Mouse (Mus musculus) left cerebral cortex, adult 9 months (tissue): ENCODE data around the gene Hist1h4d.
"Not testable (repeated sequence)": the region's sequence is repeated elsewhere in the genome, so short reads cannot be mapped to it uniquely, and the experiment has no call there.

Experiments used
- DNase-seq, 2 experiments: peaks; one replicate each; pipeline ENCODE4 v3.0.0; 2022; ENCODE audit warnings: low spot score in 2 of 2

The Hist1h4d gene

GRCm38 (mm10) chr13:23551146-23551834 is 30.1 kb upstream of the Hist1h4d start, which contains the start of gene Hist1h4f:
Gene Hist1h4f, minus strand, starts transcription at chr13:23551648.
- peak; percentile 89 to 96 for DNase-seq

GRCm38 (mm10) chr13:23551931-23552914 is 29.2 kb upstream of the Hist1h4d start:
- DNase-seq: no peak

GRCm38 (mm10) chr13:23552962-23553361 is 28.4 kb upstream of the Hist1h4d start, which contains the start of gene Hist1h1d:
Gene Hist1h1d, plus strand, starts transcription at chr13:23553262.
- DNase-seq: no peak

GRCm38 (mm10) chr13:23554393-23554792 is 27.0 kb upstream of the Hist1h4d start:
- no peak for DNase-seq

GRCm38 (mm10) chr13:23554925-23555838 is 26.2 kb upstream of the Hist1h4d start:
- DNase-seq: peak; percentile 62 to 82

GRCm38 (mm10) chr13:23555839-23556416 is 25.5 kb upstream of the Hist1h4d start:
- peak; percentile 80 to 81 for DNase-seq

GRCm38 (mm10) chr13:23556906-23557305 is 24.5 kb upstream of the Hist1h4d start:
- DNase-seq: no peak

GRCm38 (mm10) chr13:23560699-23561098 is 20.7 kb upstream of the Hist1h4d start:
- not testable (repeated sequence) for DNase-seq

- DNase-seq: not testable (repeated sequence)
These were observed 19.9 kb upstream of the Hist1h4d start for GRCm38 (mm10) chr13:23561531-23561882.

GRCm38 (mm10) chr13:23561883-23562659 is 19.3 kb upstream of the Hist1h4d start, which contains the start of gene Hist1h3e:
Gene Hist1h3e, minus strand, starts transcription at chr13:23562369.
- peak; percentile 95 to 97 for DNase-seq

- peak in 1 of 2 experiments; percentile 49 for DNase-seq
These were observed 18.5 kb upstream of the Hist1h4d start for GRCm38 (mm10) chr13:23562699-23563462.

- DNase-seq: no peak
These were observed 16.9 kb upstream of the Hist1h4d start for GRCm38 (mm10) chr13:23564482-23564881.

- not testable (repeated sequence) for DNase-seq
These were observed 11.0 kb upstream of the Hist1h4d start for GRCm38 (mm10) chr13:23570261-23571021.

GRCm38 (mm10) chr13:23571022-23571503 is 10.3 kb upstream of the Hist1h4d start, which contains the start of the genes Hist1h2ae and Hist1h2bg:
Gene Hist1h2ae, minus strand, starts transcription at chr13:23571220.
Gene Hist1h2bg, plus strand, starts transcription at chr13:23571396.
- peak; percentile 86 to 94 for DNase-seq

GRCm38 (mm10) chr13:23571504-23572217 is 9.7 kb upstream of the Hist1h4d start:
- not testable (repeated sequence) for DNase-seq

GRCm38 (mm10) chr13:23572218-23573033 is 9.0 kb upstream of the Hist1h4d start:
- DNase-seq: no peak
